20 mouse cellular contexts compared by ENCODE assay signal in genomic region chr19:38593225-38593897, GRCm38 (mm10).
A peak's percentile ranks its signal among the peaks of the same experiment; 100 is the strongest.
DNase-seq lines count a peak whose midpoint lies in the region; ATAC-seq and TF ChIP-seq lines count a peak whose summit lies in the region.
"Had no signal": no experiment of that assay in that cellular context is flagged by ENCODE, and none has a peak within 500 bp of the region (broad histone marks: within the 10 kb centered on the region; RNA-seq: fewer than 3 reads in every experiment).

No protein-coding gene starts in this region.

- in situ Hi-C loops in CH12.LX (cut with MboI; ENCODE audit: low pct_ligation_motif_present, low pct_unique_long_range_greater_than_20kb, low sequenced_read_pairs) = no loop called here

- 0 out of 2 replicates have a peak, but pooled peaks have one; percentile 38 for ATAC-seq in forebrain, postnatal 0 days
- ATAC-seq in forebrain, embryonic 16.5 days = no peak
- peak; percentile 18; the same call in 1 of the 2 replicates for ATAC-seq in intestine, embryonic 15.5 days
- ATAC-seq in midbrain, embryonic 11.5 days (ENCODE audit: low FRiP score) = no peak
- ATAC-seq: CD4-positive, CD25-positive, alpha-beta regulatory T cell, adult 4 months; midbrain, embryonic 16.5 days had no signal

- H3K36me3 ChIP-seq in forebrain, postnatal 0 days (ENCODE audit: insufficient read depth) = no peaks in the 10 kb centered on the region
- no peaks in the 10 kb centered on the region for H3K36me3 ChIP-seq in forebrain, embryonic 16.5 days (ENCODE audit: control insufficient read depth, insufficient read depth)
- H3K36me3 ChIP-seq in liver, adult 2 months (ENCODE audit: control insufficient read depth, insufficient read depth, low read length) = no peaks in the 10 kb centered on the region
- no peaks in the 10 kb centered on the region for H3K36me3 ChIP-seq in CH12.LX (replicated peaks in 1 of 2; ENCODE audit: control insufficient read depth in 1 of 2, insufficient read depth in 1 of 2, low read length in 1 of 2)
- no peaks in the 10 kb centered on the region for H3K36me3 ChIP-seq in intestine, embryonic 15.5 days
- H3K36me3 ChIP-seq in midbrain, embryonic 11.5 days (ENCODE audit: control insufficient read depth, insufficient read depth, low read length) = no peaks in the 10 kb centered on the region
- H3K36me3 ChIP-seq: forebrain, embryonic 10.5 days; heart, embryonic 13.5 days; hindbrain, embryonic 12.5 days; limb, embryonic 13.5 days; neural tube, embryonic 13.5 days had no signal

- no peak overlapping the region for H3K9ac ChIP-seq in forebrain, postnatal 0 days
- H3K9ac ChIP-seq in forebrain, embryonic 16.5 days (replicated peaks; ENCODE audit: low read depth, low read length) = no peak overlapping the region
- no peak overlapping the region for H3K9ac ChIP-seq in liver, adult 2 months (ENCODE audit: low read depth, low read length)
- H3K9ac ChIP-seq in CH12.LX (ENCODE audit: insufficient read depth, low read depth) = no peak overlapping the region
- no peak overlapping the region for H3K9ac ChIP-seq in intestine, embryonic 15.5 days
- H3K9ac ChIP-seq in midbrain, embryonic 11.5 days (ENCODE audit: low read length) = no peak overlapping the region
- H3K9ac ChIP-seq: heart, embryonic 13.5 days; hindbrain, embryonic 12.5 days; limb, embryonic 13.5 days; neural tube, embryonic 13.5 days had no signal

- 89% methylated on average over 12 of the region's 12 CpGs for WGBS in forebrain, postnatal 0 days
- 92% methylated on average over 12 of the region's 12 CpGs for WGBS in forebrain, embryonic 16.5 days
- 75% methylated on average over 12 of the region's 12 CpGs for WGBS in liver, adult 2 months
- WGBS in intestine, embryonic 15.5 days = 51% methylated on average over 12 of the region's 12 CpGs
- 94% methylated on average over 12 of the region's 12 CpGs for WGBS in midbrain, embryonic 11.5 days

- no peak overlapping the region for H3K4me2 ChIP-seq in forebrain, postnatal 0 days (ENCODE audit: low read depth)
- H3K4me2 ChIP-seq in forebrain, embryonic 16.5 days (ENCODE audit: low read length) = no peak overlapping the region
- H3K4me2 ChIP-seq in CH12.LX (ENCODE audit: insufficient read depth, low read depth, poor library complexity, severe bottlenecking) = no peak overlapping the region
- H3K4me2 ChIP-seq in intestine, embryonic 15.5 days (replicated peaks) = 0 out of 2 replicates have a peak overlapping the region, but pooled peaks have one; percentile 3
- H3K4me2 ChIP-seq in midbrain, embryonic 11.5 days = no peak overlapping the region
- H3K4me2 ChIP-seq: heart, embryonic 13.5 days; hindbrain, embryonic 12.5 days; limb, embryonic 13.5 days; neural tube, embryonic 13.5 days had no signal

- no peaks in the 10 kb centered on the region for H3K9me3 ChIP-seq in forebrain, postnatal 0 days (ENCODE audit: low read length)
- H3K9me3 ChIP-seq in forebrain, embryonic 16.5 days (ENCODE audit: control insufficient read depth, low read length) = no peaks in the 10 kb centered on the region
- no peaks in the 10 kb centered on the region for H3K9me3 ChIP-seq in CH12.LX (replicated peaks; ENCODE audit: low read length)
- H3K9me3 ChIP-seq in intestine, embryonic 15.5 days = no peaks in the 10 kb centered on the region
- no peaks in the 10 kb centered on the region for H3K9me3 ChIP-seq in midbrain, embryonic 11.5 days (ENCODE audit: control insufficient read depth, low read length)
- H3K9me3 ChIP-seq: forebrain, embryonic 10.5 days; heart, embryonic 13.5 days; hindbrain, embryonic 12.5 days; limb, embryonic 13.5 days; neural tube, embryonic 13.5 days had no signal

- dilution Hi-C loops in CH12.LX (cut with MboI; ENCODE audit: extremely low pct_ligation_motif_present, extremely low pct_unique_long_range_greater_than_20kb, low sequenced_read_pairs) = no loop called here

- 0 out of 2 replicates have a peak, but pooled peaks cover 3% of the 10 kb centered on the region for H3K79me2 ChIP-seq in liver, adult 2 months (ENCODE audit: control insufficient read depth, insufficient read depth, low read length)
- no peaks in the 10 kb centered on the region for H3K79me2 ChIP-seq in CH12.LX (replicated peaks; ENCODE audit: control insufficient read depth, extremely low read depth, insufficient read depth, poor library complexity, severe bottlenecking)

- TF ChIP-seq POLR2A in liver, adult 2 months (IDR thresholded peaks at IDR 0.05; ENCODE audit: extremely low read depth, insufficient read depth, low read length) = no peak
- no peak for TF ChIP-seq POLR2A in CH12.LX (IDR thresholded peaks at IDR 0.05; ENCODE audit: low read depth, low read length)

- no peak for TF ChIP-seq RAD21 in CH12.LX (IDR thresholded peaks at IDR 0.05; ENCODE audit: low read depth, low read length)

- H3K4me1 ChIP-seq in forebrain, postnatal 0 days (ENCODE audit: insufficient read depth) = 0 out of 2 replicates have a peak, but pooled peaks cover 2% of the 10 kb centered on the region
- no peaks in the 10 kb centered on the region for H3K4me1 ChIP-seq in forebrain, embryonic 16.5 days (replicated peaks; ENCODE audit: control insufficient read depth, insufficient read depth, low read length)
- no peaks in the 10 kb centered on the region for H3K4me1 ChIP-seq in liver, adult 2 months (ENCODE audit: control insufficient read depth, insufficient read depth, low read length)
- H3K4me1 ChIP-seq in CH12.LX (ENCODE audit: control insufficient read depth in 1 of 2, insufficient read depth in 2 of 2) = peaks cover 15 to 65% of the 10 kb centered on the region in 2 experiments
- peaks cover 18% of the 10 kb centered on the region for H3K4me1 ChIP-seq in intestine, embryonic 15.5 days (replicated peaks)
- H3K4me1 ChIP-seq in midbrain, embryonic 11.5 days (ENCODE audit: control insufficient read depth, insufficient read depth, low read length) = no peaks in the 10 kb centered on the region
- H3K4me1 ChIP-seq: forebrain, embryonic 10.5 days; hindbrain, embryonic 12.5 days; neural tube, embryonic 13.5 days had no signal

- no peak overlapping the region for H3K4me3 ChIP-seq in forebrain, postnatal 0 days (ENCODE audit: low read depth, low read length)
- no peak overlapping the region for H3K4me3 ChIP-seq in forebrain, embryonic 16.5 days (replicated peaks; ENCODE audit: low read length)
- no peak overlapping the region for H3K4me3 ChIP-seq in liver, adult 2 months (ENCODE audit: insufficient read depth, low read depth, low read length)
- H3K4me3 ChIP-seq in CH12.LX (replicated peaks in 1 of 3; ENCODE audit: low read depth in 2 of 3, low read length in 2 of 3, poor library complexity in 1 of 3) = no peak overlapping the region
- H3K4me3 ChIP-seq in intestine, embryonic 15.5 days (replicated peaks) = no peak overlapping the region
- H3K4me3 ChIP-seq in midbrain, embryonic 11.5 days (ENCODE audit: low read depth, low read length) = no peak overlapping the region
- H3K4me3 ChIP-seq: forebrain, embryonic 10.5 days; heart, embryonic 13.5 days; hindbrain, embryonic 12.5 days; limb, embryonic 13.5 days; neural tube, embryonic 13.5 days had no signal

- no peak overlapping the region for H3K27ac ChIP-seq in forebrain, postnatal 0 days (ENCODE audit: low read depth, low read length)
- H3K27ac ChIP-seq in forebrain, embryonic 16.5 days (ENCODE audit: low read length) = no peak overlapping the region
- H3K27ac ChIP-seq in liver, adult 2 months (replicated peaks; ENCODE audit: insufficient read depth, low read depth, low read length) = no peak overlapping the region
- no peak overlapping the region for H3K27ac ChIP-seq in CH12.LX (ENCODE audit: insufficient read depth, low read depth)
- peak overlapping the region; percentile 41 for H3K27ac ChIP-seq in intestine, embryonic 15.5 days
- no peak overlapping the region for H3K27ac ChIP-seq in midbrain, embryonic 11.5 days (ENCODE audit: low read depth, low read length)
- H3K27ac ChIP-seq: forebrain, embryonic 10.5 days; heart, embryonic 13.5 days; hindbrain, embryonic 12.5 days; limb, embryonic 13.5 days; neural tube, embryonic 13.5 days had no signal

- TF ChIP-seq CTCF in forebrain, postnatal 0 days (IDR thresholded peaks at IDR 0.05; ENCODE audit: low read depth) = no peak
- TF ChIP-seq CTCF in liver, adult 2 months (IDR thresholded peaks at IDR 0.05; ENCODE audit: low read depth, low read length) = no peak
- no peak for TF ChIP-seq CTCF in CH12.LX (conservative IDR thresholded peaks at IDR 0.05 in 1 of 2, IDR thresholded peaks at IDR 0.05 in 1 of 2; ENCODE audit: low read depth in 2 of 2, low read length in 2 of 2)

- TF ChIP-seq EP300 in CH12.LX (IDR thresholded peaks at IDR 0.05; ENCODE audit: low read length) = no peak

- H3K27me3 ChIP-seq in forebrain, postnatal 0 days (ENCODE audit: insufficient read depth, low read length) = no peaks in the 10 kb centered on the region
- no peaks in the 10 kb centered on the region for H3K27me3 ChIP-seq in forebrain, embryonic 16.5 days (replicated peaks; ENCODE audit: control insufficient read depth, insufficient read depth, low read length)
- no peaks in the 10 kb centered on the region for H3K27me3 ChIP-seq in liver, adult 2 months (ENCODE audit: control insufficient read depth, insufficient read depth, low read length)
- H3K27me3 ChIP-seq in CH12.LX (replicated peaks) = no peaks in the 10 kb centered on the region
- no peaks in the 10 kb centered on the region for H3K27me3 ChIP-seq in intestine, embryonic 15.5 days (replicated peaks)
- no peaks in the 10 kb centered on the region for H3K27me3 ChIP-seq in midbrain, embryonic 11.5 days (ENCODE audit: control insufficient read depth, insufficient read depth, low read length)
- H3K27me3 ChIP-seq: heart, embryonic 13.5 days; hindbrain, embryonic 12.5 days; limb, embryonic 13.5 days; neural tube, embryonic 13.5 days had no signal

- DNase-seq in forebrain, postnatal 0 days = no peak
- DNase-seq in liver, adult 2 months (ENCODE audit: extremely low read depth, low read depth, low spot score) = peak; percentile 16
- no peak for DNase-seq in liver
- peak; percentile 42 for DNase-seq in CH12.LX (ENCODE audit: extremely low read depth)
- DNase-seq in midbrain, embryonic 11.5 days (ENCODE audit: low spot score, missing footprints) = no peak
- no peak for DNase-seq in testis, postnatal 14 days (ENCODE audit: low spot score)
- DNase-seq: cerebellum, adult 9-10 months; embryo, embryonic 11 days; kidney, postnatal 25 days; right cerebral cortex, adult 18-20 months; thymus, postnatal 25 days had no signal

TF ChIP-seq in CH12.LX, 34 proteins besides CTCF, POLR2A, EP300 and RAD21:
- no peak for TF ChIP-seq CHD2 (IDR thresholded peaks at IDR 0.05; ENCODE audit: low read length)

Comparison
In these comparisons a context has a peak if more than half of its experiments do, and no peak if none do; other contexts are left out.
1. ATAC-seq: peak in forebrain, postnatal 0 days (single experiment) and intestine, embryonic 15.5 days (single experiment); none in forebrain, embryonic 16.5 days (single experiment) and midbrain, embryonic 11.5 days (single experiment).
2. DNase-seq: peak in liver, adult 2 months (single experiment) and CH12.LX (single experiment); none in forebrain, postnatal 0 days (single experiment), liver (single experiment), midbrain, embryonic 11.5 days (single experiment) and testis, postnatal 14 days (single experiment).